Mouse (Mus musculus): ENCODE data around the gene Gpr18. TPM values are rescaled to one million over a fixed set of nuclear protein-coding genes. Genes with fewer than 3 reads are reported as not detected.

Gene Gpr18
- total RNA-seq, 2 experiments from 2014 or later = not detected

DNA sequence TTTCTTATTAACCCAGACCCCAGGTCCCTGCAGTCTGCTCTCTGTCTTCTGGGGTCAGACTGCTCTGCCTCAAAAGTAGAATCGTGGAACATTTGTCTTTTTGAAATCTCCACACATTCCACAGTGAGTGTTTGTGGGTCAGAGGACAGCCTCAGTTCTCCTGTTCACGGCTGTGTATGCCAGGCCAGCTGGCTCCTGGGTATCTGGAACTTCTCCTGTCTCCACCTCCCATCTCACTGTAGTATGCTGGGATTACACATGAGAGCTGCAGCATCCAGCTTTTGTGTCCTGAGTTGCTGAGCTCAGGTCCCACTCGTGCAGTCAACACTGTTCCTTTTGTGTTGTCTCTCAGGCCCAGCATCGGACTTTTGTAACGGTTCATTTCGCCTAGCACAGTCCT, 9.3 kb upstream of the Gpr18 start:
- no peak for DNase-seq (ENCODE audit: low spot score in 2 of 2)

DNA sequence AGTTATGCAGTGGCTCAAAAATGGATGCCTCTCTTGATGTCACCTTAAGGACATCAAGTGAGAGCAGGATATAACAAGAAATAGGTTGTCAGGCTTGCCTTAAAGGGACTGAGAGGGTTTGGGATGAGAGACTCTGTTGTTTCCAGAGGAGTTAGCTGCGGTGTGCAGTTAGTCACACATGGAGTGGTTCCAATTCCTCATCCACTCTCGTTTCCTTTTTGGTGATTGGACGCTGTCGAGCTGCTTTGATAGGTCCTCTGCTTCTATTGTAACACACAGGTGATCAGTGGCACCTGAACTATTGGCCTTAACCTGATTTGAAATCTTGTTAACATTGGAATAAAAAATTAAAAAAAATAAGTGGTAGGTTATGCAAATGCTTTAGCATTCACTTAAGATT, 7.2 kb upstream of the Gpr18 start:
- no peak for DNase-seq (ENCODE audit: low spot score in 2 of 2)

DNA sequence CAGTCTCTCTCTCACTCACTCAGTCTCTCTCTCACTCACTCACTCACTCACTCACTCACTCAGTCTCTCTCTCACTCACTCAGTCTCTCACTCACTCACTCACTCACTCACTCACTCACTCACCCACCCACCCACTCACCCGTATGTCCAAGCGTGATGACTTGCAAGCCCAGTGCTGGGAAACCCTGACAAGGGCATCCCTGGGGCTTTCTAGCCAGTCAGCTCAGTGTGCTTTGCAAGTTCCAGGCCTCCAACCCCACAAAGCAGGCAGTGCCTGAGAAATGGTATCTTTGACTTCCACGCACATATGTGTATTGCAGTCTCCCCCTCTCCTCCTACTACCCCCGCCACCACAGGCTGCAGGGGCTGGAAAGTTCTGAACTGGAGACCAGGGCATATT, 6.4 kb upstream of the Gpr18 start:
- DNase-seq (ENCODE audit: low spot score in 2 of 2) = no peak

DNA sequence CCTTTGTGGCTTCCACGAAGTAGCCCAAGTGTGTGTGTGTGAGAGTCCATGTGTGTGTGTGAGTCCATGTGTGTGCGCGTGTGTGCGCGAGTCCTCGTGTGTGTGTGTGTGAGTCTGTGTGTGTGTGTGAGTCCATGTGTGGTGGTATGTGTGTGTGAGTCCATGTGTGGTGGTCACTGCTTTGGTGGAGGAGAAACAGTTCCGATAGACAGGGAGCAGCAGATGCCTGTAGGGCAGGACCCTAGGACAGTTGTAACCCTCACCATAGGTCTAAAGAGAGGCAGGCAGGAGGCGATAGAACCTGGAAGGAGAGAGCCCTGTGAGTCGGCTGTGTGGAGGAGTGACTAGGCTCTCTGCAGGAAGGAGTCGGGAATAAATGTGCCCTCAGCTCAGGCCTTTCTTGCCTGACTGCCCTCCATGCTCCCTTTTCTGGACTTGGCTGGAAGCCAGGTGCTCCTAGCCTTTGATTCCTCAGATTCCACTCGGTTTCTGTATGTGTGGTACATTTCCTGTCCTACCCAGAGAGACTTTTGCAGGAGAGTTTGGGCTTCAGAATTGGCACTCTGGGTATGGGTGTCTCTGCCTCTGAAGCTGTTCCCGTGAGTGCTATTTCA, 5.0 kb upstream of the Gpr18 start:
- DNase-seq (ENCODE audit: low spot score in 2 of 2) = no peak

DNA sequence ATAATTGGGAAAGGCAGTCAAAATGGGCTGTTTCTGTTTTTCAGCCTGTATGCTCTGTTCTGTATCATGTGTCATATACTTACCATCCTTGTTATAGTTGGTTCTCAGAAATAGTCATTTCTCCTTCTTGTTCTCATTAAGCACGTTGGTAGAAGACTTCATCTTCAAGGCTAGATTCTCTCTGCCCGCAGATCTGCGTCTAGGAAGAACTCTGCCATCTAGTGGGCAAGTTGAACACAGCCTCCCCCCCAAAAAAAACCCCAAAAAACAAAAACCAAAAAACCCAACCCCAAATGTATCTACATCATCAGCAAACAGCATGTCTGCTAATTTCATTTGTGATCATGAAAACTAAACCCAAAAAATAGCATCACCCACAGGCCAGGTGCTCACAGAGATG, 4.2 kb upstream of the Gpr18 start:
- DNase-seq (ENCODE audit: low spot score in 2 of 2) = no peak

DNA sequence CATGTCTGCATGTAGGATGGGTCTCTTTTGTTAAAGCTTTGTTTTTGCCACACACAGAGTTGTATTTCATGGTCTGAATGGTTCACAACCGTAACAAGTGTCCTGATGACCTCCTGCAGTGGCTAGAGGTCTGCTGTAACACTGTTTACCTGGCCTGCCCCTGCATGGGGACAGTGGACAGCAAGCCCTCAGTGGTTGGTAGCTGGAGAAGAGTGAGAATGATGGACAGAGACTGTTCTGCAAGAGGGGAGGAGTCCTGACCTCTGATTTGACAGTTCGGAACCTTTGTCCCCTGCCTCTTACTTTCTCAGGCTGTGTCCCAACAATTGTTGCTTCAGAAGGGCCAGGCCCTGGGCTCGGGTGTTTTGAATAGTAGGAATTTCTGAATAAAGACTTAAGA, 2.7 kb upstream of the Gpr18 start:
- no peak for DNase-seq (ENCODE audit: low spot score in 2 of 2)

DNA sequence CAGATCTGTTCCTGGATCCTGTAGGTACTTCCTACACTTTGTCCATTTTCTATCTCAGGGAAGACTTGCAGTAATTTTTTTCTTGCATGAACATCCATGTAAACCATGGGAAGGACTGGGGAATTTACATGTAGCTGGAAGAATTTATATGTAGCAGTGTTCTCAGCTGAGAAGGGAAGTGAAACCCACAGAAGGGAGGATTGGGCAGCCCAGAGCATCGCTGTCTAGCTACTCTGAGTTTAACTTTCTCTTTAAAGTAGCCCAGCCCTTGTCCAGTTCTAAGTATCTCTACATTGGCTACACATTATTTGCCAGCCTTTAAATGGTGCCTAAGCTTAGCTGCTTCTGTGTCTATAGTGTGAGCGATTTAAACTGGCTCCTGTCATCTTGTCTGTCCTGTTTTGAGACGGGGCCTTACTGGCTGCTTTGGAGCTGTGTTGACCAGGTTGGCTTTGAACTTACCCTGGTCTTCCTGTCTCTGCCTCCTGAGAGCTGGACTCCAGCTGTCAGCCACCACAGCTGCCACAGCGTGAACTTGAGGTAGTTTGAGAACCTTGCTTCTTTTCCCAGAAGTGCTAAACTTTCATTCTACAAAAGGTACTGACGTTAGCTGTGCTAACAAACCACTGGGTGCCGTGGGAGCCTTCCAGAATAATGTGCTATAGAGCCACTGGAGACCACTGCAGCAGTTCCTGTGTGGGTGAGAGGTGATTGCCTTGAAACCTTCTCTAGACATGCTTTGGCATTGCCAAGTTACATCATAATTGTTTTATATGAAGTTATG, 922 bp upstream of the Gpr18 start:
- no peak for DNase-seq (ENCODE audit: low spot score in 2 of 2)

DNA sequence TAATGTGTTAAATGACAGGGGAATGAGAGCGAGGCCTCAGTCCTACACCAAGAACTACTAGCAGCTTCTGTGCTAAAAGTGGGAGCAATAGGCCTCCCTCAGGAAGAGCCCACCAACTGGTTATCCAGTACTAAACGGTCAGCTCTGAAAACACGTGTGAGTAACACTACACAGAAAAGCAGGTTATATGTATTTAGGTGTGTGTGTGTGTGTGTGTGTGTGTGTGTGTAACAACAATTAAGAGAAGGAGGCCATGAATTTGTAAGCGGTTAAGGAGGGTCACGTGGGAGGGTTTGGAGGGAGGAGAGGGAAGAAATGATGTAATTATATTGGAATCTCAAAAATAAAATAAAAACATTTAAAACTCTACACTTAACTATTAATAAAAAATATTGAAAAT, 438 bp downstream of the Gpr18 start:
- no peak for DNase-seq (ENCODE audit: low spot score in 2 of 2)

DNA sequence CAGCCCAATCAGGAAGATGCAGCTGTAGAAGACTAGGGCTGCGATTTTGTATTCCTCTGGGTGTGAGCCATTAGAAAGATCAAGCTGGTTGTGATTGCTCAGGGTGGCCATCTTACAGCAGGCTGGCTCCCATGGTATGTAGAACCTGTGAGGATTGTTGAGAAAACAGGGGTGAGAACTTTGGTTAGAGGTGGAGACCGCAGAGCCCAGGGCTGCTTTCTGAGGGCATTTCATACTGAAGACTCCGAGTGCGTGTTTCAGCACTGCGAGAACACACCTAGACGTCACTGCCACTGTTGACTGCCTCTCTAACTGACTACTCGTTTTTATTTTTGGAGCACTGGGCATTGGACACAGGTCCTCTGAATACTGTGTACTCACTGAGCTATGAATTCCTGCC, 3.1 kb downstream of the Gpr18 start:
- no peak for DNase-seq (ENCODE audit: low spot score in 2 of 2)

DNA sequence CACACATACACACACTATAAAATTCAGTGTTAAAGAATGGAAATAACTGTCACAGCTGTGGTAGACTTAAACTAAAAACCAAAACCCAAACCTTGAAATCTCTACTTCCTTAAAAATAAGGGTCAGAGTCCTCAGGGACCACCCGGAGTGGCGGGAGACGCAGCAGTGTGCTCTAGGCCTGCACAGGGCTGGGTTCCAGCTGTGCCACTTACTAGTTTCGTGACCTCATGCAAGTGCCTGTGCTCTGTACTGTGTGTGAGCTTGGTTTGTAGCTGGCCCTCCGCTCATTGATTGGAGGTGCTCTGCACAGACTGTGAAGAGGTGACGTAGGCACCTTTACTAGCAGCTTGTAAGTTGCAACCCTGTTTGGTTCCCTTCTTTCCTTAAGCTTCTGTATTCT, 5.7 kb downstream of the Gpr18 start:
- DNase-seq (ENCODE audit: low spot score in 2 of 2) = no peak

DNA sequence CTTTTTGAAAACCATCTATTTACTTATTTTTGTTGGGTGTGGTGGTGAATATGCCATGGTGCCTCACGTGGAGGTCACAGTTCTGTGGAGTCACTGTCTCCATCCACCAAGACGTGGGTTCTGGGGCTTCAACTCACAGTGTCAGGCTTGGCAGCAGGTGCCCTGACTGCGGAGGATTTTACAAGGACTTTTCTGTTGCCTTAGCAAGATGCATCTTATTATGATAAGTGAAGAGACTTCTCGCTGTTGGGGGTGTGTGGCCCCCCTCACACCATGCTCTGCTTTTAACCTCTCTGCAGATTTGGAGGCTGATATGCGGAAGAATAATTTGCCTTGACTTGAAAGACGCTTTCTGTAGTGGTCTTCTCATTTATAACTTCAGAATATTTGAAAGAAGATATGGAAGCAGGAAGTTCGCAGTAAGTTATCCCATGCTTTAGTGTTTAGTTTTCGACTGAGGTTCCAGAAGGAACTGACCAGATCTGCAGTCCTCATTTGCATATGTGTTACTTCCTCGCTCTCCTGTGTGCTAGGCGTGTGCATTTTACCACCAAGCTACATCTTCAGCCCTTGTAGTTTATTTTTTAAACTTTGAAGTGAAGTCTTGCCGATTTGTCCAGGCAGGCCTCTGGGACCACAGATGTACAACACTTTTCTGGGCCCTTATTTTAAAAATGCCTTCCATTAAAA, 8.4 kb downstream of the Gpr18 start:
- DNase-seq (ENCODE audit: low spot score in 2 of 2) = no peak

DNA sequence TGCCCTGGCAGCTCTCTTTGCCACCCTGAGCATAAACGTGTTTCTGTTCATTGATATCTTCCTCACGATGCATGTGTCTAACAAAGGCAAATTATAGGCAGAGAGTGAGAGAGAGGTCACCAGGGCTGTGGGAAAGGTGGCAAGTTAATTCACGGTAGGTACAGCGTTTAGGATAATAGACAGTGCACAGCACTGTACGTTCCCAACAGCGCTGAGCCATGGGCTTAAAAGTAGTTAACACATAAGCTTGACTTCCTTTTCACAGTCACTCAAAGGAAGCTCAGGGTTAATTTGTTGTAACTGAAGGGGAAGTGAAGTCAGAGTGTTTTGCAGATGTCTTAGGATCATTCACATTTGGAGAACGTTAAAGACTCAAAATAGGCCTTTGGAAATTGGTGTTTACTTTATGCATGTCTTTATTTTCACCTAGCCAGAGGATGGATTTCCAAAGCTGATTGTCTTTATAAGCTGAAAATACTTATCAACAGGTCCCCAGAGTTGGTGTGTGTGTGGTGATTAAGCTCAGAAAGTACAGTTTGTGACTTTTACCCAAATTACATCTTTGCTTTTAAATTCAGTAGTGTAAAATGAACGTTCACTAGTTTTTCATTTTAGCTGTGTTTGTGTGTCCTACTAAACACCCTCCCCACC, 9.1 kb downstream of the Gpr18 start:
- DNase-seq (ENCODE audit: low spot score in 2 of 2) = no peak

DNA sequence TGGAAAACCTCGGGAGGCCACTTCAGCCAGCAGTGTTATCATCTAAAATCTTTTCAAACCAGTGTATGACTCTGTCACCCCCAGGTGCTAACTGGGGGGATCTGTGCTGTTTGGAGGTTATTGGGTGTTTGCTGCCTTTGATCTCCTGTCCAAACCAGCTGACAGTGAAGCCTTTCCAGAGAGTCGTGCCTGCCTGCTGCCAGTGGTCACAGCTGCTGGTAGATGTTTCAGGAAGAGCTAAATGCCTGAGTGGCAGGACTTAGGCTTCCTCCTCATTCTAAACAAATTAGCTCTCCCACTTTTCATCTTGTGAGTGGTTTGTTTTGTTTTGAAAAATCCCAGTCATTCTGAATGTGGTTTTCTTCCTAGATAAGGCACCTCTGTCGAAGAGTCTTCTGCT, 10.8 kb downstream of the Gpr18 start:
- no peak for DNase-seq (ENCODE audit: low spot score in 2 of 2)

DNA sequence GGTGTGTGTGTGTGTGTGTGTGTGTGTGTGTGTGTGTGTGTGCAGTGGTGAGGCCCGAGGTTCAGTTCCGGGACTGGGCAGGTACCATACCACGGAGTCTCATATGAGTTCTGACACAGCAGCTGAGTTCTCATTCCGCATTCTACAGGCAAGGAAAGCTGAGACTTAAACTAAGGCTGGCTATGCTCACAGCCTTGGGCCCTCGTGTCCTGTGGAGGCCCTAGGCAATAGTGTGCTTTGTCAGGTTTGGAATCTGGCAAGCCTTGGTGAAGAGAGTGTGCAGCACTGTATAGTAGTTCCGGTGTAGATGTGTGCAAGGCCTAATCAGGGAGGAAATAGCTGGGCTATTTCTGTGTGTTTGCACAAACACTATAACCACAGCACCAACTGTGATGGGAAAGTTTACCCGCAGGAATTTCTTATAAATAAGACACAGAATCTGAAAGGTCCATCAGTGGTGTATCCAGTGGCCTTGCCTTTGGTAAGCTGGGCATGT, 12.2 kb downstream of the Gpr18 start:
- DNase-seq (ENCODE audit: low spot score in 2 of 2) = no peak

DNA sequence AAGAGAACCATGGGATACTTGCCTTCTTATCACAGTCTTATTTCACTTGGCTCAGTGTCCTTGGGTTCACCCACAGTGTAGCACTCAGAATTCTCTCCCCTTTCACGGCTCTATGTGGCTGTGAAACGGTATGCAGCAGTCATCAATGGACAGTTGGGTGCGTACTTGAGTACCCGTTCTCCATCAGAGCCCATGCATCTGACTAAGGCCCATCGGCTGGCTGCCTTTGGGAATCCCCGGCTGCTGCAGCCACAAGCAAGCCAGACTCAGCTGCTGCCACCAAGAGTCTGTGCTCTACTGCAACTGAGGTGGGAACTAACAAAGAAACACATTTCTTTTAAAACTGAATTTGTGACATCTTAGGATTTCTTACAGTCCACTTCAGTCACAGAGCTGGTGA, 14.1 kb downstream of the Gpr18 start:
- DNase-seq (ENCODE audit: low spot score in 2 of 2) = no peak

DNA sequence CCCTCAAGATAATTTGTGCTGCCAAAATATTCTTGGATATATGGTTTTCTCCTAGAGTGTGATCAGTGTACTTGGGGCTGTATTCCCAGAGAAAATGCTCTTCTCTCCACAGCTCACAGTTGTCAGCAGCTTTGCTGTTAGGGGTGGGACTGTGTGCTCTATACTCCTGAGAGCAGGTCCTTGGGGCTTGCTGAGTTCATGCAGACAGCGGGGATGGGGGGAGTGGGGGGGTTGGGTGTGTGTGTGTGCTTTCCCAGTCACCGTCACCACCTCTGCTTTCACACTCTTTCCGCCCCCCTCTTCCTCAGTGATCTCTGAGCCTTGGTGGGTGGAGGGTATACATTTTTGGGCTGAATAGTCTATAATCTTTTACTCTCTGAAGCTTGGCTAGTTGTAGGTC, 16.5 kb downstream of the Gpr18 start:
- no peak for DNase-seq (ENCODE audit: low spot score in 2 of 2)

DNA sequence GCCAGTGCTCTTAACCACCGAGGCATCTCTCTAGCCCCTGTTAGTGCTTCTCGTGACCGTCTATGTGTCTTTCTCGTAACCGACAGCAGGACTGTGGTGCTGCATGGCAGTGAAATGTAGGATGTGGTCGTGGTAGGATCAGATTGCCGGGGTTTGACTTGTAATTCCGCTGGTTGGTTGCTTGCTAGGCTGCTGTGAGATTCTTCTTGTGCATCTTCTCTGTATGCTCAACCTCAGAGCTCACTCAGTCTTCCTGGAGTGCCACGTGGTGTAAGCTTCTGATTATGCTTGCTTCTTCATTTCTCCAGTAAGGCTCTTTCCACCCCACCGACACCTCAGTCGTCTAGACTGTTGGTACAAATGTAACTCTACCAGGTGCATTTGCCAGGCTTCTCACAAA, 17.1 kb downstream of the Gpr18 start:
- DNase-seq (ENCODE audit: low spot score in 2 of 2) = no peak

DNA sequence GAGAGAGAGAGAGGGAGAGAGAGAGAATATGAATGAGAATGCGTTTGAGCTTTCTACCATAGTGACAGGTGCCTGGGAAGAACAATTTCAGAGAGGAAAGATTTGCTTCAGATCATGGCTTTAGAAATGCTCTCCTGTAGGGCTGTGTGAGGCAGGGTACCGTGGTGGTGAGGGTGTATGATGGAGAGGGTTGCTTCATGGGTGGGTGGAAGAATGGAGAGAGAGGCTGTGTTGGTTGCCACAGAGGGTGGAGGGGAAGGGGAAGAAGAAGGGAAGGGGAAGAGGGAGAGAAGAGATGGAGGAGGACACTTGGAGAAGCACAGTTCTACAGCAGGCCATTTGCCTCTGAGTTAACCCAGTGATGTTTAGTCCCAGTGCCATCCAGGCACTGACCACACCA, 17.8 kb downstream of the Gpr18 start:
- DNase-seq (ENCODE audit: low spot score in 2 of 2) = no peak

DNA sequence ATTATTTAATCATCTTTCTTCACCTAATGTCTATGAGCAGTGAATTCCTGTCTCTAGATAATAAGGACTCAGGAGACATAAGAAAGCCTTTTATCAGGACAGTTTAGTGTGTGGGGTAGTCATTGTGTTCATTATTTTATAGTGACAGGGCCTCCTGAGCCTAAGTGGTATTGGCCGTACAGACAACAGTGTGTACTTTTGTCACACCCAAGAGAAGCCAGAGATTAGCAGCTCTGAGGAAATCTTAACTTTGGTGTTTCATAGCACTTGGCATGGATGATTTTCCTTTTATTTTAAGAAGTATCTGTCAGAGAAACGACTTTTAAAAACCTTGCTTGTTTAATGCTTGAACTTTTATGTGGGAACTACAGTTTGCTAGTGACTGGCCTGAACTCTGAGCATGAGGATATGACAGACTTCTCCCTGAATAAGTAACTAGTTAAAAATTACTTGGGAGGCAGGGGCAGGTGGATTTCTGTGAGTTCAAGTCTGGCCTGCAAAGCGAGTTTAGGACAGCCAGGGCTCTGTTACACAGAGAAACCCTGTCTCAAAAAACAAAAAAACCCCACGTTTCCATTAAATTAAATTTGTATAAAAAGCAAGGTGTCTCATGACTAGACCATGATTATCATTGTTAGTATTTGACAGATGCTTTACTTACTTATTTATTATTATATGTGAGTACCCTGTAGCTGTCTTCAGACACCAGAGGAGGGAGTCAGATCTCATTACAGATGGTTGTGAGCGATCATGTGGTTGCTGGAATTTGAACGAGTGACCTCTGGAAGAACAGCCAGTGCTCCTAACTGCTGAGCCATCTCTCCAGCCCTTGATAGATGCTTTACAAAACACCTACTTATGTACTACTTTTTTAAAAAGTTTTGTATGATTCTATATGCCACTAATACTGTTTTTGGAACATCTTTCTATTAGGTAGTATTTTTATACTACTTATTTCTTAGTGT, 19.2 kb downstream of the Gpr18 start:
- DNase-seq (ENCODE audit: low spot score in 2 of 2) = no peak

DNA sequence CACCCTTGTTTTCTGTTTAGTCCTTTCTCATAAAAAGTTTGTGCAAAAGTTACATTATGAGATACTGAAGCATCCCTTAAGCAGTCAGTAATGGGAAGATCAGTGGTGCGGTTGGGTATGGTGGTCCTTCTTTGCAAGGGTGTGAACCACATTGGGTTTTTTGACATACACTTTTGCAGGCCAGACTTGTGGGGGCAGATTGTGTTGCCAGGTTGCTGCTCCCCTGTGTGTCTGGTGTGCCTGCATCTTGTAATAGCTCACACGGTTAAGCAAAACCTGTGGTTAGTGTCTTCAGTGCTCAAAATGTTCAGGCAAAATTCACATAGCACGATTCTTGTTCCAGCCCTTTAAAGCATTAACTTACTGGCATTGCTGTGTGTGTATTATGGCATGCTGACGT, 20.3 kb downstream of the Gpr18 start:
- DNase-seq (ENCODE audit: low spot score in 2 of 2) = no peak
